Mouse (Mus musculus) ES-E14 (cell line): ENCODE results near the gene Hivep3.

Experiments used
- CHD2 ChIP-seq: IDR thresholded peaks from 2 replicates; pipeline ENCODE4 v1.6.1; 2014; ENCODE audit warnings: mild to moderate bottlenecking, low read depth, low read length, inconsistent platforms
- HCFC1 ChIP-seq: IDR thresholded peaks from 2 replicates; pipeline ENCODE4 v1.6.1; 2012; ENCODE audit warnings: low read length, inconsistent platforms, borderline replicate concordance; ENCODE audit not compliant: insufficient read depth
- MAFK ChIP-seq: IDR thresholded peaks from 2 replicates; pipeline ENCODE4 v1.6.1; 2014; ENCODE audit warnings: mild to moderate bottlenecking, low read depth, low read length, inconsistent platforms; ENCODE audit not compliant: insufficient read depth
- ZNF384 ChIP-seq: IDR thresholded peaks from 2 replicates; pipeline ENCODE4 v1.6.1; 2012; ENCODE audit warnings: low read depth, low read length, inconsistent platforms

DNA sequence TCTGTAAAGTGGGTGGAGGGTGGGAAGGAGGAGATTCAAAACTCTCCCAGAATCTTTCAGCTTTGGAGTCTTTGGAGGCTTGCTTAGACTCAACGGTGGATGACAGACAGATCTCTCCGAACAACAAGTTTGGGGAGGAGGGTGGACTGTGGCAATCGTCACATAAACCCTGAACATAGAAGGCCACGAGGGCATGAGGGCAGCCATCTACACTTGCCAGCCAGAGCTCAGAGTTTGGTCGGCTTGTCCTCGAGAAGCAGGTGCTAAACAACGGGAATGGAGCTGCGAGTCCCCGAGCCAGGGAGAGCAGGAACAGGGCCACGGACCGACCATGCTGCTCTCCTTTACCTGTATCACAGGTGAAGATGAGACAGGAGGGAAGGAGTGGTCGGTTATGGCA is 242.2 kb downstream of the Hivep3 start:
- TF ChIP-seq MAFK = no peak
- no peak for TF ChIP-seq ZNF384
- TF ChIP-seq CHD2 = no peak
- TF ChIP-seq HCFC1 = no peak
